Mouse (Mus musculus) liver, embryonic 14.5 days (tissue): ENCODE measurements around the gene Tmem255a.

ENCODE experiments used
- CTCF ChIP-seq: IDR thresholded peaks from 2 replicates; pipeline ENCODE4 v1.5.1; 2016; ENCODE audit warnings: antibody characterized with exemption, low read depth, control low read depth
- EP300 ChIP-seq: IDR thresholded peaks from 2 replicates; pipeline ENCODE4 v1.6.1; 2016; ENCODE audit warnings: antibody characterized with exemption, low read depth

DNA sequence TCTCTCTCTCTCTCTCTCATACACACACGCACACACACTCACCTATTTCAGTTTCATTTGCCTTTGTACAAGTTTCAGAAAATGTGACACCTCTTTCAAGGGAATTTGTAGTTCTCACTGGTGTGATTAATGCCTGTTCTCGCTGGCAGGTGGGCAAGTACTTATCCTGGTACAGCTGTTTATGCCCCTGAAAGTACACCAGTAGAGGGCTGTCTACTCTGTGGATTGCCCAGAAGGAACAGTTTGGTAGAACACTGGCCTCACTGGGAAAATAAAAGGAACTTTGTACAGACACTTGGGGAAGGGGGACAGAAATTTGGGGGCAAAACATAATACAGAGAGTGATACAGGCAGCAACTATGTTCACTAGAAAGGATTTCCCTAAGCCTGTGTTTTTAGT is 7.4 kb upstream of the Tmem255a start:
- TF ChIP-seq CTCF: no peak
- TF ChIP-seq EP300: no peak
